ENCODE assay signal across 20 mouse cellular contexts in the genomic region with DNA sequence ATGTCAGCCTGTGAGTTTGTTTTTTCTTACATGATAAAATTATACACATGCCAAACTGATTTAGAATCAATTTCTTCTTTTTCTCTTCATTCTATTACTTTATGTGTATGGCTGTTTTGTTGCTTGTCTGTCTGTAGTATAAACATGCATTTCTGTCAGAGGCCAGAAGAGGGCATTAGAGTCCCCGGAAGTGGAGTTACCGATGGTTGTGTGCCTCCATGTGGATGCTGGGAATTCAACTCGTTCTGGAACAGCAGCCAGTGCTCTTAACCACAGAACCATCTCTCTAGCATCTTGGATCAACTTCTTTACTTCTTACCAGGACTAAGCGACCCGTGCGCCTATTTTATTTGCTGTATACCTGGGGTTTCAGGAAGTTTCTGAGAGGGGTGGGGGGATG. TPM values are rescaled to one million over a fixed set of nuclear protein-coding genes. Genes with fewer than 3 reads are reported as not detected.
"Had no signal": no experiment of that assay in that cellular context is flagged by ENCODE, and none has a peak within 500 bp of the region (broad histone marks: within the 10 kb centered on the region; RNA-seq: fewer than 3 reads in every experiment).

No protein-coding gene starts in this region.

- H3K4me3 ChIP-seq: left cerebral cortex, adult 2 months; liver, embryonic 13.5 days; myocyte; neural tube, embryonic 13.5 days had no signal

- H3K4me1 ChIP-seq: liver, embryonic 13.5 days had no signal

- H3K36me3 ChIP-seq: liver, embryonic 13.5 days; neural tube, embryonic 13.5 days had no signal

- H3K9me3 ChIP-seq: neural tube, embryonic 13.5 days had no signal

- H3K9ac ChIP-seq: liver, embryonic 13.5 days; neural tube, embryonic 13.5 days had no signal

- H3K4me2 ChIP-seq: liver, embryonic 13.5 days; midbrain, embryonic 11.5 days; neural tube, embryonic 13.5 days had no signal

- DNase-seq: kidney, adult 9 months; kidney, postnatal 14 days; kidney, postnatal 4 days; layer of hippocampus, postnatal 36 days; liver, embryonic 13.5 days; lung, adult 2 months; lung, postnatal 14 days; lung, postnatal 4 days; midbrain, embryonic 14.5 days; retina, postnatal 1 day; right cerebral cortex, postnatal 25 days; spleen, adult 18-20 months; thymus, adult 2 months; thymus, postnatal 14 days; thymus, postnatal 4 days had no signal

- H3K27ac ChIP-seq: left cerebral cortex, adult 2 months; liver, embryonic 13.5 days; neural tube, embryonic 13.5 days had no signal

RNA-seq across cellular contexts. Expression of a gene that starts 24.2 kb away (rescaled TPM):
- total RNA-seq: monocyte, adult 5-6 weeks had no signal
